Mouse (Mus musculus): ENCODE results near the gene Cstad. TPM values are rescaled to one million over a fixed set of nuclear protein-coding genes. Genes with fewer than 3 reads are reported as not detected.

Cstad gene
- polyA plus RNA-seq, 1 experiment from 2014 or later = 1.7 TPM

- DNase-seq (ENCODE audit: low spot score) (no peak), ATAC-seq (ENCODE audit: low read depth) (no peak)
- no peaks in the 10 kb centered on the region for H3K36me3 ChIP-seq (ENCODE audit: control insufficient read depth, insufficient read depth, low read length)
- 69% methylated on average over 6 of the region's 6 CpGs for WGBS
- no peak overlapping the region for H3K4me2 ChIP-seq (ENCODE audit: low read depth, low read length)
- H3K9ac ChIP-seq (ENCODE audit: low read depth, low read length) = no peak overlapping the region
- H3K4me3 ChIP-seq (ENCODE audit: low read depth, low read length) = no peak overlapping the region
- H3K9me3 ChIP-seq (ENCODE audit: control insufficient read depth, low read length) = no peaks in the 10 kb centered on the region; the same call in 1 of the 2 replicates
- H3K4me1 ChIP-seq (ENCODE audit: control insufficient read depth, insufficient read depth, low read length) = peaks cover 45% of the 10 kb centered on the region
- H3K27me3 ChIP-seq (replicated peaks; ENCODE audit: control insufficient read depth, insufficient read depth, low read length) = no peaks in the 10 kb centered on the region
- no peak overlapping the region for H3K27ac ChIP-seq (replicated peaks; ENCODE audit: low read depth, low read length)
These were observed 59.7 kb downstream of the Cstad start for GRCm38 (mm10) chr2:30654582-30654981.

GRCm38 (mm10) chr2:30655746-30656145, 60.9 kb downstream of the Cstad start:
- Histone ChIP-seq H3K27ac (replicated peaks; ENCODE audit: low read depth, low read length) (no peak overlapping the region), H3K9me3 (ENCODE audit: control insufficient read depth, low read length) (no peaks in the 10 kb centered on the region; the same call in 1 of the 2 replicates), H3K4me1 (ENCODE audit: control insufficient read depth, insufficient read depth, low read length) (peaks cover 57% of the 10 kb centered on the region), H3K4me2 (ENCODE audit: low read depth, low read length) (no peak overlapping the region), H3K36me3 (ENCODE audit: control insufficient read depth, insufficient read depth, low read length) (no peaks in the 10 kb centered on the region), H3K4me3 (ENCODE audit: low read depth, low read length) (no peak overlapping the region), H3K27me3 (replicated peaks; ENCODE audit: control insufficient read depth, insufficient read depth, low read length) (no peaks in the 10 kb centered on the region), H3K9ac (ENCODE audit: low read depth, low read length) (no peak overlapping the region)
- DNase-seq (ENCODE audit: low spot score) (no peak), ATAC-seq (ENCODE audit: low read depth) (no peak)
- WGBS = 87% methylated on average over 5 of the region's 5 CpGs

GRCm38 (mm10) chr2:30656711-30657555, 62.1 kb downstream of the Cstad start:
- Histone ChIP-seq H3K4me3 (ENCODE audit: low read depth, low read length) (no peak overlapping the region), H3K4me2 (ENCODE audit: low read depth, low read length) (no peak overlapping the region), H3K9ac (ENCODE audit: low read depth, low read length) (peak overlapping the region; percentile 84; the same call in 1 of the 2 replicates), H3K9me3 (ENCODE audit: control insufficient read depth, low read length) (no peaks in the 10 kb centered on the region; the same call in 1 of the 2 replicates), H3K27ac (replicated peaks; ENCODE audit: low read depth, low read length) (peak overlapping the region; percentile 99), H3K4me1 (ENCODE audit: control insufficient read depth, insufficient read depth, low read length) (peaks cover 54% of the 10 kb centered on the region), H3K27me3 (replicated peaks; ENCODE audit: control insufficient read depth, insufficient read depth, low read length) (no peaks in the 10 kb centered on the region), H3K36me3 (ENCODE audit: control insufficient read depth, insufficient read depth, low read length) (no peaks in the 10 kb centered on the region)
- no peak for DNase-seq (ENCODE audit: low spot score)
- WGBS = 42% methylated on average over 13 of the region's 13 CpGs
- no peak for ATAC-seq (ENCODE audit: low read depth)

- Histone ChIP-seq H3K36me3 (ENCODE audit: control insufficient read depth, insufficient read depth, low read length) (no peaks in the 10 kb centered on the region), H3K27ac (replicated peaks; ENCODE audit: low read depth, low read length) (peak overlapping the region; percentile 99), H3K4me1 (ENCODE audit: control insufficient read depth, insufficient read depth, low read length) (peaks cover 44% of the 10 kb centered on the region), H3K9ac (ENCODE audit: low read depth, low read length) (peak overlapping the region; percentile 84), H3K27me3 (replicated peaks; ENCODE audit: control insufficient read depth, insufficient read depth, low read length) (no peaks in the 10 kb centered on the region), H3K9me3 (ENCODE audit: control insufficient read depth, low read length) (no peaks in the 10 kb centered on the region; the same call in 1 of the 2 replicates), H3K4me2 (ENCODE audit: low read depth, low read length) (peak overlapping the region; percentile 94), H3K4me3 (ENCODE audit: low read depth, low read length) (peak overlapping the region; percentile 48)
- DNase-seq (ENCODE audit: low spot score) (peak; percentile 78), ATAC-seq (ENCODE audit: low read depth) (peak; percentile 30)
- WGBS = 2% methylated on average over 42 of the region's 42 CpGs
These were observed 63.0 kb downstream of the Cstad start for GRCm38 (mm10) chr2:30657674-30658479.

GRCm38 (mm10) chr2:30658480-30658843, 63.6 kb downstream of the Cstad start:
- Histone ChIP-seq H3K9me3 (ENCODE audit: control insufficient read depth, low read length) (no peaks in the 10 kb centered on the region; the same call in 1 of the 2 replicates), H3K4me1 (ENCODE audit: control insufficient read depth, insufficient read depth, low read length) (peaks cover 40% of the 10 kb centered on the region), H3K27ac (replicated peaks; ENCODE audit: low read depth, low read length) (peak overlapping the region; percentile 99), H3K36me3 (ENCODE audit: control insufficient read depth, insufficient read depth, low read length) (no peaks in the 10 kb centered on the region), H3K9ac (ENCODE audit: low read depth, low read length) (peak overlapping the region; percentile 84), H3K4me2 (ENCODE audit: low read depth, low read length) (peak overlapping the region; percentile 94), H3K4me3 (ENCODE audit: low read depth, low read length) (peak overlapping the region; percentile 48), H3K27me3 (replicated peaks; ENCODE audit: control insufficient read depth, insufficient read depth, low read length) (no peaks in the 10 kb centered on the region)
- ATAC-seq (ENCODE audit: low read depth) = peak; percentile 86
- DNase-seq (ENCODE audit: low spot score) = peak; percentile 99
- WGBS = 0% methylated on average over 2 of the region's 45 CpGs

Other genes with a start within 250 kb of the Cstad start
- gene Sh3glb2, start 235.7 kb upstream of the Cstad start, polyA plus RNA-seq (2014; fragmentation: Nextera tagmentation; extraction: Ambion mirVana) = 79.3 and 83.1 TPM in 2 replicates
- 17.6 and 18.8 TPM in 2 replicates for gene Miga2, start 230.8 kb upstream of the Cstad start, polyA plus RNA-seq (2014; fragmentation: Nextera tagmentation; extraction: Ambion mirVana)
- gene Dolpp1, start 202.8 kb upstream of the Cstad start, polyA plus RNA-seq (2014; fragmentation: Nextera tagmentation; extraction: Ambion mirVana) = 28.5 and 29.0 TPM in 2 replicates
- 43.5 and 46.9 TPM in 2 replicates for gene Crat, start 179.2 kb upstream of the Cstad start, polyA plus RNA-seq (2014; fragmentation: Nextera tagmentation; extraction: Ambion mirVana)
- gene Ptpa, start 179.0 kb upstream of the Cstad start, polyA plus RNA-seq (2014; fragmentation: Nextera tagmentation; extraction: Ambion mirVana) = 70.2 and 77.1 TPM in 2 replicates
- 3.4 TPM in 2 replicates for gene Ier5l, start 120.8 kb upstream of the Cstad start, polyA plus RNA-seq (2014; fragmentation: Nextera tagmentation; extraction: Ambion mirVana)
- 1.9 and 2.5 TPM in 2 replicates for gene 1700001O22Rik, start 208.6 kb downstream of the Cstad start, polyA plus RNA-seq (2014; fragmentation: Nextera tagmentation; extraction: Ambion mirVana)
- gene Ntmt1, start 212.8 kb downstream of the Cstad start, polyA plus RNA-seq (2014; fragmentation: Nextera tagmentation; extraction: Ambion mirVana) = 81.7 and 85.6 TPM in 2 replicates
- 26.6 and 30.4 TPM in 2 replicates for gene Asb6, start 235.3 kb downstream of the Cstad start, polyA plus RNA-seq (2014; fragmentation: Nextera tagmentation; extraction: Ambion mirVana)
- 63.8 and 68.0 TPM in 2 replicates for gene Prrx2, start 239.9 kb downstream of the Cstad start, polyA plus RNA-seq (2014; fragmentation: Nextera tagmentation; extraction: Ambion mirVana)